Mouse (Mus musculus): ENCODE data around the gene Pdzd9. TPM values are rescaled to one million over a fixed set of nuclear protein-coding genes. Genes with fewer than 3 reads are reported as not detected.
"Not testable (repeated sequence)": the region's sequence is repeated elsewhere in the genome, so short reads cannot be mapped to it uniquely, and the experiment has no call there.

The Pdzd9 gene
- total RNA-seq (2021), result under 1 TPM in 1 of 2 experiments, not detected in 1; 0.26 TPM

DNA sequence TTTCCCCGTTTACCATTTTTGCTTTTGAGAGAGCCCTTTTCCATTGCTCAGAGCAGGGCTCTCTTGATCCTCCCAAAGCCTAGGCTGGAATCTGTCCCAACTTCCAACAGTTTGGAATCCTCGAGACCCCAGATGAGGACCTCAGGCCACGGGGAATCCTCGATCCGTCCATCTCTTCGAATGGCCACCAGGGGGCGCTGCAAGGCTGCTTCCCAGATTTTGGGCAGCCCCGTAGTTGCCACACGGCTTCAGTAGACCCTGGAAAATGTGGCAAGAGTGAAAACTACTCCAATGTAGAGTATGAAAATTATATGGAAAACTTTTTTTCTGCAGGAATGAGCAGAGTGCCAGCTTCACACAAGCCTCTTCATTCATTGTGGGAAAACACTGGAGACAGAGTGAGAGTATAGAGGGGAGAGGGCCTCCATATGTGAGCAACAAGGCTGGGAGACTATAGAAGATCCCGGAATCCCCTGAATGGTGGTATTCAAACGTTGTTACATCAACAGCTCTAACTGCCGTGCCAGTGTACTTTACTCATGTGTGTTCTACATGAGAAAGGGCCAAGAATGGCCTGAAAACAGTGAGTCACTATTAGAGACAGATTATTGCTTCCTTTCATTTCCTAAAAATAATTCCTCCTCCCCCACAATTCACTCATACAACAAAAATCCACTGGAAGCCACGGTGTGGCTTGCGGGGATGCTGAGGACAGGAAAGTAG, at the start of gene Pdzd9:
Gene Pdzd9, minus strand, starts transcription at position 191 of the 723 bp plus-strand sequence.
- peak; percentile 80 for DNase-seq
- intact Hi-C loops (cut with DNase I), result loop anchor here (1.0 to 10.0 kb wide), 3 partner anchors 84 to 244 kb away; partner anchors contain the start of gene Polr3e

DNA sequence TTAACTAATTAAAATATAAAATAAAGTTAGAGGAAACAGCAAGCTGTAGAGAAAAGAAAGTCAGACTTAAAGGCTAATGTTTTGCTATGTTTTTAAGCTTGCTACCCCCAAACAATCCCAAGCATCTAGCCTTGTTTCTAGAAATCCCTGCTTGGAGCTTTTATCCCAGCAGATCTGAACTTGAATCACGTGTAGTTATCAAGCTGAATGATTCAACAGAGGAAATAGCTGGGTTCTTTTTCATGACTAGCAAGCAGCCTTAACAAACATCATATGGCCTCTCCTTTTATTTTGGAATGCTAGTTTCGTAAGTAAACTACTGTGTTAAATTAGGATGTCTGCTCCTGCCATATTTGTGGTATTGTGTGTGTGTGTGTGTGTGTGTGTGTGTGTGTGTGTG, 47.1 kb upstream of the Pdzd9 start:
- intact Hi-C loops (cut with DNase I), result no loop called here
- no peak for DNase-seq

DNA sequence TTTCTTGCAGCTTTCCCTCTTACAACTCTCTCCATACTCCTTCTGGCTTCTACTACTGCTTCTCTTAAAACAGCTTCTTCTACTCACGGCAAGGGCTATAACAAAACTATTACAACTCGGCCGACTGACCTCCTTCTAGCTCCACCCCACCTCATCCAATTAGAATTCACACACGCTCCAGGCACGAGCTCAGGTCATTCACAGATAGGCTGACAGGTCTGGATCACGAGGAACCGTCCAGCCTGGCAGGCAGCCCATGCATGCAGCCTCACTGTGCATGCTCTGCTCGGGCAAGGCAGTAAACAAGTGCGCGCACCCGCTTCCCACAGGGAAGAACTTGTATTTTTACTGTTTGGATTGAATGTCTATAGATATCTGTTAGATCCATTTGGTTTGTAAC, 43.8 kb upstream of the Pdzd9 start:
- DNase-seq; intact Hi-C loops (cut with DNase I): not testable (repeated sequence)

DNA sequence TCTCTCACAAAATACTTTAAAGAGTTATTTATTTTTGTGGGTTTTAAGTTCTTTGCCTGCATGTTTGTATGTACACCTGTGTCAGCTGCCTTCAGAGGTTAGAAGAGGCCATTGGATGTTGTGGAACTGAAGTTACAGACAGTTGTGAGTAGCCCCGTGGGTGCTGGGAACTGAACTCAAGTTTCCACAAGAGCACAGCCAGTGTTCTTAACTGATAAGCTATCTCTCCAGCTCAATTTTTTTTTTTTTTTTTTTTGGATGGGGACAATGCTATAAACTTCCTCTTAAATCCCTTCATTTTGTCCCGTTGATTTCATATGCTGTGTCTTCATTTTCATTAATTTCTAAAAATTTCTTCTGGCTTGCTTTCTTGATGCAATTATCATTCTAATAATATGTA, 43.1 kb upstream of the Pdzd9 start:
- DNase-seq, result no peak
- intact Hi-C loops (cut with DNase I), result no loop called here

DNA sequence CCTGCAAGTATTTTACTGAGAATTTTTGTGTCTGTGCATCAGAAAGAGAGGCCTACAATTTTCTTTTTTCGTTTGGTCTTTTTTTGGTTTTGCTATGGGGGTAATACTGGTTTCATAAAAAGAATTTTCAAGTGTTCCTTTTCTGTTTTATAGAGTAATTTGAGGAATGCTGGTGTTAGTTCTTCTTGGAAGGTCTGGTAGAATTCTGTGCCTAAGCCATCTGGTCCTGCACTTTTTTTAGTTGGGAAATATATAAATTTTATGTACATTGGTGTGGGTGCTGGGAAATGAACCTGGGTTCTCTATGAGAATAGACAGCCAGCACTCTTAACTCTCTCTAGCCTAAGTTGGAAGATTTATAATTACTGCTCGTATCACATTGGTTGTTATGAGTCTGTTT, 41.9 kb upstream of the Pdzd9 start:
- intact Hi-C loops (cut with DNase I), result no loop called here
- no peak for DNase-seq

DNA sequence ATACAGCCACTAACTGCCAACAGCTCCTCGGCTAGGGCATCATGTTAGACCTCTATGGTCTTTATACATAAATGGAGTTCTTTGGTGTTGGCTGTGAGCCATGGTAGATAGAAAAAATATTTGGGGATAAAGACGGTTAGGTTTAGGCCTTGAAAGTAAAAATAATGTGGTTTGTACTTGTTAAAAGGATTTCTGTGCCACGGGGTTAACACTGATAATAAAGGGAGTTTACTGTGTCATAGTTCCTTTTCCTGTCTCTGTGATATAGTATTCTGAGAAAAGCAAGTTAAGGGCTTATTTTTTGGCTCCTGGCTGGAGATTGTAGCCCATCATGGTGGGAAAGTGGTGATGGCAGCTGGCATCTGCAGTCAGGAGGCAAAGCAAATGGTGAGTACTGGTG, 33.7 kb upstream of the Pdzd9 start:
- DNase-seq, result peak; percentile 2
- intact Hi-C loops (cut with DNase I), result no loop called here

DNA sequence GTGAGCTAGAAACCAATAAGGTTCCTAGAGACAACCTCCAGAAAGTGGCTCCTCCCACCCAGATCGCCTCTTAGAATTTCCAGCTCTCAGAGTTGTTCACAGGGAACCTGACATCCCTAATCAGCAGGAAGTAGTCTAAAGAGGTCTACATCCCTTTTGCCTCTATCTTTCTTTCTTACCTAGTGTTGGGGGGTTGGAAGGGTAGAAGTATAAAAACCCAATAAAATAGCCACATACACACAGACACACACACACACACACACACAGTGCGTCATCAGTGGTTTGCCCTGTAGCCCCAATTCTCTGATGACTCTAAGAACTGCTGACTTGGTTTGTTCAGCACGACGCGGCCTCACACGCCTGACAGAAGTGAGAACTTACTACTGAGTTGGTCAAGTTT, 29.4 kb upstream of the Pdzd9 start:
- intact Hi-C loops (cut with DNase I), result no loop called here
- no peak for DNase-seq

DNA sequence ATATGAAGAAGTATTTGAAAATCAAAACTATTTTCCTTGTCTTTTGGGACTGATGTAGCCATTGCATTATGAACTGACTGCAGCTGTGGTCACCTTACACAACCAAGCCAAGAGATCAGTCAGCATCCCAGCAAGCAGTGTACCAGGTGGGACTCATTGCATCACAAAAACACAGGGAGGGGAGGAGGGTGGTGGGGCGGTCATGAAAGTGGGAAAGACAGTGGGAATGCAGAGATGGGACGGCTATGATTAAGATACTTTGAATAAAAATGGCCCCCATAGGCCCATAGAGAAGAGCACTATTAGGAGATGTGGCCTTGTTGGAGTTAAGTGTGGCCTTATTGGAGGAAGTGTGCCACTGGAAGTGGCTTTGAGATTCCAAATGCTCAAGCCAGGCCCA, 26.2 kb upstream of the Pdzd9 start:
- DNase-seq, result no peak
- intact Hi-C loops (cut with DNase I), result no loop called here

DNA sequence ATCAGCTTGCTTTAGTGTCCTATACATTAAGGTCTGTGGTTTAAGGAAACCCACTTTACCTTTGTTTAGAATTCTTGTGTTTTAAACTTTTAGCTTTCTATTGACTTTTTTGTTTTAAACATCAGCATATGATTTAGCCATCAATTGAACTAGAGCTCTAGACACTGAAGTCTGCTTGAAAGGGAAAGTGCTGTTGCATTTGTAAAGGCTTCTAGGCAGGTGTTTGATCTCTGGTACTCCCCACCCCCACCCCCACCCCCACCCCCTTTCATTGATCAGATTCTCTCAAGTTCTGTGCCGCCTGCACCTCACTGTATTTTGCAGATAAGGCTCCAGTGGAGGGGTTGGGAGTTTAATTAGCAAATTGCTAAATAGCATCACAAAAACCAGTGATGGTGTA, 25.5 kb upstream of the Pdzd9 start:
- DNase-seq, result no peak
- intact Hi-C loops (cut with DNase I), result no loop called here

DNA sequence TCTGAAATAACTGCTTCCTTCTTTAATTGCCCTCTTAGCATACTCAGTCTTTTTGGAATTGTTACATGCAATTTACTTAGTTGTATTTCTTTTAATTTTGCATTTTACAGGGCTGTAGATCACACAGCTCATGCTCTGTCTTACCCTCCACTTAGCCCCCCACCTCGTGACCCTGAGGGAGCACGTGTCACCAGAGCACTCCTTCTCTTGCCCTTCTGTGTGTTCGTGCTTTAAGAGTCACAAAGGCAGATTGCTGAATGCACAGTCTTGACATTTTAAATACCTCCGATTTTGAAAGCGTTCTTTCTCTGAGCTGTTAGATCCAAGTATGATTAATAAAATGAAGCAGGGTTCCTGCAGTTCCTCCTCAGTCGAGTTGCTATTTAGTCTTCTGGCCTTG, 25.1 kb upstream of the Pdzd9 start:
- no peak for DNase-seq
- intact Hi-C loops (cut with DNase I), result no loop called here

DNA sequence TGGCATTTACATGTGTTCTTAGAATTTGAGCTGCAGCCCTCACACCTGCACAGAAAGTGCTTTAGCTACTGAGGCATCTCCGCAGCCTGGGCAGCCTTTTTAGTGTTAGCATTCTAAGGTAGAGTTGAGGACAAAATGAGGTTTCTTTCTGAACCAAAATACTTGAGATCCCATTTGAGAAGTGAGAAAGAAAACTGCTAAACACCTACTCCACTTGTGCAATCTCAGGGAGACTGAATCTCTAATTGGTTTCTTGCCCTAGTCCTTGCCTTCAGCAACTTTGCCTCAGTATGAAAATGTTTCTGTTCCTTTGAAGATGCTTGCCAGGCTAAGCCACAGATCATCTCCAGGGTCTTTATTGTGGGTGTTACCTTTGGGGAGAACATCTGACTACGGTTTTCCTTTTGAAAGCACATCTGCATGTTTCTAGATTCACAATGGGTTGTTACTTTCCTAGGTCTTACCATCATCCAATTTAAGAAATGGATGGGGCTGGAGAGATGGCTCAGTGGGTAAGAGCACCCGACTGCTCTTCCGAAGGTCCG, 23.8 kb upstream of the Pdzd9 start:
- DNase-seq, result no peak
- intact Hi-C loops (cut with DNase I), result no loop called here

DNA sequence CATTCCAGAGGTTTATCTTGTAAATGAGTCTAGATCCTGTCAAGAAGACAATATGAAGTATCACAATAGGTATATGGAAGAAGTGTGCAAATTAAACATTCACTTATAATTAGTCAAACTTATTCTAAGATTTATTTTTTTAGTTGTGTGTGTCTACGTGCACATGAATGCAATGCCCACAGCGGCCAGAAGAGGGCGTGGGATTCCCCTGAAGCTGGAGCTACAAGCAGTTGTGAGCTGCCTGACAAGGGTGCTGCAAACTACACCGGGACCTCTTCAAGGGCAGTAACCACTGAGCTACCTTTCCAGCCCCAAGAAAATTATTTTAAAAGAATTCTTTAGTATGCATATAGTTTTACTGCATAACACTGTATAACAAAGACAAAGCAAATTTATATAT, 20.5 kb upstream of the Pdzd9 start:
- intact Hi-C loops (cut with DNase I), result no loop called here

DNA sequence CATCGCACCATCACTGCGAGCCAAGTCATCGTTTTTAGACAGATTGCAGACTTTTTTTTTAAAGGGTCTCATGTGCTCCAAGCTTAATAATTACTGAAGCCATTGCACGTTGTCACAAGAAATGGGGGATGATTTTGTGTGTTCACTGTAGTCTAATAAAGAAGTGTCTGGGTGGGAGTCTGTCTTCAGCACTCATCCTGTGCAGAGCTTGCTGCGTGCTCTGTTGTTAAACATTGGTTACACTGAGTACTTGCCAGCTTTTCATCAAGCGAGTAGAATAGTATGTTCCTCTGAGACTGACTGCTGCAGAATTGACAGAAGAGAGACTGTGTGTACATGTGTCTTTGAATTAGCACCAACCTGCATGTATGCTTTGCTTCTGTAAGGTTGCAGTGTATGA, 15.1 kb upstream of the Pdzd9 start:
- intact Hi-C loops (cut with DNase I), result no loop called here
- DNase-seq, result no peak

More for the DNA sequence above, 20.5 kb upstream of the Pdzd9 start:
- peak; percentile 12 for DNase-seq

DNA sequence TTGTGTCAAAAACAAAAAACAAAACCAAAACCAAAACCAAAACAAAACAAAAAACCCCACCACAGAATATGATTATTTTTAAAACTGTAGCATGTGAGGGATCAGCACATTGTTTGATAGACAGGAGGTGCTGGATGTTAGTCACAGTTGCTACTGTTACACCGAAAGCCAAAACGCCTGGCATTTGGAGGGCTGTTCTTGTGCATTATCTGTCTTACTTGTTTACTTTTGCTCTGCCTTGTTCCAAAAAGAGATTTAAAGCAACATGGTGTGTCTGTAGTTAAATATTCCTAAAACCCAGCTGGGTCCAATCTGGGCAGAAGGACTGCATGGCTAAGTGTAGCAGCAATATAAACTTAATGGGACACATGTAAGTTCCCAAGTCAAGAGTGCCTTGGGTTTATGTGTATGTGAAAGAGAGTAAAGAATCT, 14.6 kb upstream of the Pdzd9 start:
- DNase-seq, result no peak
- intact Hi-C loops (cut with DNase I), result no loop called here

DNA sequence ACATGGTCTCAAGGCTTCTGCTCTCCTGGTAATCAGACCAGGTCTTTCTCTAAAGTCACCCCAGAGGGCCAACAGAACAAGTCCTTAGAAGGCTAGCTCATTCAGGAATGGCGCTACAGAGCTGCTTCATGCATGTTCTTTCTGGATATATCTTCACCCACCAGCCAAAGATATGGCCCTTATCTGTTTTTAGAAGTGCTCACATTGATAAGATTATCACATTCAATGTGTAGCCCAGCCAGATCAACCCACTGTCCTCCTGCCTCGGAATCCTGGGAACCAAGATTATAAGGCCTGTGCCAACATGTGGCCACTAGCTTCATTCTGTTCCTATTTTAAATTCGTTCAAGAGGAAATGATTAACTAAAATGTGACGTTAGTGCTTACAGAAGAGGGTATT, 11.9 kb upstream of the Pdzd9 start:
- DNase-seq, result no peak
- intact Hi-C loops (cut with DNase I), result no loop called here

DNA sequence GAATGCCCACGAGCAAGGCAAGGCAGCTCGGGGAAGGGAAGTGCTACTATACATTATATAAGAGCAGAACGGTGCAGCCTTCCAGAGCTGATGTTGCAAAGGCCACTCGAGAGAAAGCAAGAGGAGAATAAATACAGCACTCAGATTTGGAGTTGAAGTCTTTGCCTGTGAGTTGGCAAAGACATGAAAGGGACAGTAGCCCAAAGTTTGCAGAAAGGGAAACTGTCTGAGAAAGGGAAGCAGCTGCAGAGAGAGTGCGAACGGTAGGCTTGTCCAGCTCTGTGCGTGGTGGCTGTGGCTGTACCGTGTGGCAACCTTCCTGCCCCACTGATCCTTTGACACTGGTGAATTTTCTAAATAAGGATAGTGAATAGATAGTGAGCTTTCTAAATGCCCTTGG, 8.9 kb upstream of the Pdzd9 start:
- DNase-seq, result no peak
- intact Hi-C loops (cut with DNase I), result loop anchor here (10.0 kb wide), 1 partner anchor 236 kb away; the partner anchor contains the start of gene Polr3e

DNA sequence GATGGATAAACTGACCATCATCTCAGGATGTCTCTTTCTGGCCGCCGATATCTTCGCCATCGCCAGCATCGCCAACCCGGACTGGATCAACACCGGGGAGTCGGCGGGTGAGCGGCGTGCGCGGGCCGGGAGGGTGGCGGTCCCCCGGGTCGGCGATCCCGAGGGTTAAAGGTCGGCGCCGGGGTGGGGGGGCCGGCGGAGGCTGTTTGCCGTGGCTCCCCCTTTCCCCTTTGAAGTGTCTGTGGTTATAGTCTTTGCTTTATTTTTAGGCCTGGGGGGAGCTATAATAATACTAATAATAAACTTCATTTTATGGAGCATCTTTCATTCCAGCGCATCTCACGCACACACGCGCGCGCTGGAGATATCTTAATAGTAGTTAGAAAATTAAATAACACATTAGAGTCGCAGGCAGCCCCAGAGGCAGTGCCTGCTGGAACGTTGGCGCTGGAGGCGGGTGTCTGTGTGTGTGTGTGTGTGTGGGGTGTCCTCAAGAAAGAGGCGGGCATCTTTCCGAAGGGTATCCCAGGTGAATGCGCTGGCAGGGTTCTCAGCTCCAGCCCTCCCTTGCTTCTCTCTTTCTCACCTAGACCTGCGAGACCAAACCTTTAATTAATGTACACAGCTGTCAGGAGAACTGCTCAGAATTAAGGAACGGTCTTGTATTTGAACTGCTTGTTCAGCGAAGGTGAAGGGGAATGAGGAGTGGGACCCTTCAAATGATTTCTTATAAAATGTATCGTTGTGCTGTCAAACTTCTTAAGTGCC, 7.8 kb upstream of the Pdzd9 start:
- peak; percentile 40 for DNase-seq
- intact Hi-C loops (cut with DNase I), result loop anchor here (2.0 to 10.0 kb wide), 2 partner anchors 73 to 237 kb away; partner anchors contain the start of gene Polr3e

DNA sequence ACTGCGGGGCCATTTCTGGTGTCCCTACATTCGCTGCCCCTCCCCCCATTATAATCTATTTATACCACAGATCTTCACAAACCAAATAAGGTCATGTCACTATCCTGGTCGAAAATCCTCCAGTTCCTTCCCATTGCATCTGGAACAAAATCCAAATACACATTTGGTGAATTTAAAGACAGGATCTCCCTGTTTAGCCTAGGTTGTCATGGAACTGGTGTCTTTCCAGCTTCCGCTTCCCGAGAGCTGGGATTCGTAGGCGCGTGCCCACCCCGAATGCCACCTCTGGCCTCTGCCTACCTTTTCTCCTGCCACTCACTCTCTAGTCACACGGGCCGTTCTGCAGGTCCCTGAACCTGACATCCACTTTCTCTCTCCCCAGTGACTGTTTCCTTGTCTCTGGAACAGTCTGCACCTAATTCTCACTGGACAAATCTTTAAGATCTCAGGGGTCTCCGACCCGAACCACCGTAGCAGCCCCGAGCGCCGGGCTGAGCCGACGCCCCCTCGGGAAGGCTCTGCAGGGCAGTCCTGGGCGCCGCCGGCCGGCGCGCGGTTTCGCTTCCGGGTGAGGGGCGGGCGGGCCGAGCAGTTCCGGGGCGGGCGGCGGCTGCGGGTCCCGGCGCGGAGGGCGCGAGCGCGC, 7.0 kb upstream of the Pdzd9 start, which contains the start of gene Mosmo:
Gene Mosmo, plus strand, starts transcription at position 618 of the 643 bp plus-strand sequence.
- intact Hi-C loops (cut with DNase I), result loop anchor here (2.0 to 10.0 kb wide), 2 partner anchors 74 to 238 kb away; partner anchors contain the start of gene Polr3e
- DNase-seq, result peak; percentile 81

DNA sequence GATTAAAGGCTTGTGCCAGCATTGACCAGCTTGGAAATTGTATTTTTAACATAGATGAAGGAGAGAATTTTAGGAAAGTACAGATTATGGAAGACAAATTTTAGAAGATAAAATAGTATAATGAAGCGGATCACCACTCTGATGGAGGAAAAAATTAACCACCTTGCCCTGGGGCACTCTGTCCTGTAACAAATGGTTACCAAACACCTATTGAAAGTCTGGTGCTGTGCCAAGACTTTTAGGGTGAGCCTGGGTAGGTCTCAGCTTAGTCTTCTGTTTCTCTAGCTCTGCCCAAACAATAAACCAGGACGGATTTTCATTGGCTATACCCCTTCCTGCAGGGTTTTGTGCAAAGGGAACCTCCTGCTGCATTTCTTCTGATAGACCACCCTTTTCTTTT, 1.1 kb upstream of the Pdzd9 start:
- intact Hi-C loops (cut with DNase I), result loop anchor here (2.0 to 10.0 kb wide), 2 partner anchors 152 to 244 kb away; partner anchors contain the start of gene Polr3e
- DNase-seq, result no peak

DNA sequence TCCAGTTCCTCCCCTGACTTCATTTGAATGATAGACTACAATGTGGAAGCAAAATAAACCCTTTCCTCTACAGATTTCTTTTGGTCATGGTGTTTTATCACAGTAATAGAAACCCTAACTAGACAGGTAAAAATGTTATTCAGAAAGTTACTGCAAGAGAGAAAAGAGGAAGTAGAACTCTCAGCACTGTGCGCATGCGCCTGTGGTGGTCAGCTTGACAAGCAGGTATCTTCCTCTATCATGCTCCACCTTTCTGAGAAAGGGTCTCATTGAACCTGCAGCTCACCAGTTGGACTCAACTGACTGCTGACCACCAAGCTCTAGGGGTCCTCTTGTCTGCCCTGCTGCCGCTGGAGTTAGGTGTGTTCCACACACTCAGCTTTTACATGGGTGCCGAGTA, 8.1 kb downstream of the Pdzd9 start:
- intact Hi-C loops (cut with DNase I), result no loop called here
- no peak for DNase-seq

DNA sequence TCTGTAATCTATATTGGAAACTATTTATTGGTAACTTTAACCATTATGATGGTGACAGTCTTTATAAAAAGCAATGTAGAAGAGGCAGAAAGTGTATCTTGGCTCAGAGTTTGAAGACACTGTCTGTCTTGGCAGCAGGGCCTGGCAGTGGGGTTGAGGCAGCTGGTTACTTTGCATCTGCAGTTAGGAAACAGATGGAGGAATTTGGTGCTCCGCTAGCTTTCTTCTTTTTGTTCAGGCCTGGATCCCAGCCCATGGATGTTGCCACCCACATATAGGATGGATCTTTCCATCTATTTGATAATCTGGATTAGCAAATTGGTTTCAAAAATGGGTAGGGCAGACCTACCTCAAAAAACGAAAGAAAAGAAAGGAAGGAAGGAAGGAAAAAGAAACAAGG, 22.3 kb downstream of the Pdzd9 start:
- DNase-seq, result peak; percentile 10
- intact Hi-C loops (cut with DNase I), result loop anchor here (10.0 kb wide), 1 partner anchor 1017 kb away; no protein-coding TSS in a partner anchor
